Mouse (Mus musculus) left cerebral cortex, adult 8-10 months (tissue): ENCODE data around the gene Prrt2. TPM values are rescaled to one million over a fixed set of nuclear protein-coding genes. Genes with fewer than 3 reads are reported as not detected.

Source experiments
- DNase-seq, 2 experiments: peaks; one replicate each; pipeline ENCODE4 v3.0.0; 2022; ENCODE audit warnings: low spot score in 2 of 2
- total RNA-seq, 4 experiments: library from RNA; stranded (reverse); gene quantifications; 2 replicates each; pipeline ENCODE4 v1.2.4; 2022

The Prrt2 gene
- total RNA-seq, 4 experiments from 2014 or later = 191 to 225 (median 213) TPM

DNA sequence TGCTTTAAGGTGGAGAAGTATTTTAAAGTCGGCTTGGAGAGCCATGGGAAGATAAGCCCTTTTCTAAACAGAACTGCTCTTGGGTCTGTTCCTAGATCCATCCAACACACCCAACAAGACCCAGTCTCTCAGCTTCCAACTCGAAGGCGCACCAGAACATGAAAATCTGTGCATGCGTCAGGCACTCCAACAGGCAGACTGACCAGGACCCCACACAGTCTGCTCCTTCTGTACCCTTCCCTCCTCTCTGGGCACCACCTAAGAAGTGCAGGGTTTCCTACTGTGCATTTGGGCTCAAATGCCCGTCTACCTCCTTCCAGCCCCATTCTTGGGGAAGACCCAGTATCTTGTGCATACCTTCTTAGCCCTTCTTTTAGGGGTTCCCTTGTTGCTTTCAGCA, 520 bp downstream of the Prrt2 start:
- DNase-seq = peak in 1 of 2 experiments; percentile 27

GRCm38 (mm10) chr7:127020031-127020430, 980 bp downstream of the Prrt2 start:
- DNase-seq = peak in 1 of 2 experiments; percentile 15

DNA sequence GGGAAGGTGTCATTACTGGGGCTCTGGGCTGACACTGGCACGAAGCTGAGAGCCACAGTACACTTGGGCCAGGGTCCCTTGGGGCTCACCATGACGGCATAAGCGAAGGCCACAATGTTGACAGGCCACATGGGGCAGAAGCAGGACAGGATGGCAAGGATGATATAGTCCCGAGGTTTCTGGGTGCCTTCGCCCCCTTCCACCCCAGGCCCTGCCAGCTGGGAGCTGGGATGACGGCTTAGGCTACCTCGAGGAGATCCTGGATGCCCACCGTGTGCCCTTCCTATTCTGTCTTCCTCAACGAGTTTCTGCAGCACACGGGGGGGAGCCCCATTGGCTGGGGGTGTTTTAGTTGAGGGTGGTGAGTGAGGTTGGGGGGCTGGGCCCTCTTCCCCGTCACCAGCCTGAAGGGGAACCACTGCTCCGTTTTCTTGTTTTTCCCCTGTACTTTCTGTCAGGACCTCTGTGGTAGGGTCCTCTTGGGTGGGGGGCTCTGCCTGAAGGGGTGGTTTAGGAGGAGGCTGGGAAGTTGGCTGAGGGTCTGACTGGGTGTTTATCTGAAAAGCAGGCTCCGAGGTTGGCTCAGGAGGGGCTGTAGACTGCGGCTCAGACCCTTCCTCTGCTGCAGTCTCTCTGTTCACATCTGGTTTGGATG, 1.6 kb downstream of the Prrt2 start:
- no peak for DNase-seq

GRCm38 (mm10) chr7:127018416-127019305, 2.4 kb downstream of the Prrt2 start:
- peak in 1 of 2 experiments; percentile 22 for DNase-seq

DNA sequence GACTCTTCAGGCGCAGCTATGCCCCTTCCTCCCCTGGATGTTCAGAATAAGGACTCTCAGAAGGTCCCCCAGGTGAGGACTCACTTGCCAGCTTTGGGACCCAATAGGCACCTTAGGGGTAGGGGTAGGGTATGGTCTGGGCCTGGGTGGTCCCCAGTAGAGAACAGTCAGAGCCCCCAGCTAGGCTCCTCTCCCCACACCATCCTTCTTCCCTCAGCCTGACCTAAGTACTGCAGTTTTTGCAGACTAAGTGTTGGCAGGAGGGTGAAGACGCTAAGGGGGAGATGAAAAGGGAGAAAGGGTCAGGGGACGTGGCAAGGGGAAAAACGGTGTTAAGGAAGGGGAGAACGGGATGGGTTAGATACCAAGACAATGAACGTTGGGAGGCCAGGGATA, 3.1 kb downstream of the Prrt2 start:
- DNase-seq = no peak

DNA sequence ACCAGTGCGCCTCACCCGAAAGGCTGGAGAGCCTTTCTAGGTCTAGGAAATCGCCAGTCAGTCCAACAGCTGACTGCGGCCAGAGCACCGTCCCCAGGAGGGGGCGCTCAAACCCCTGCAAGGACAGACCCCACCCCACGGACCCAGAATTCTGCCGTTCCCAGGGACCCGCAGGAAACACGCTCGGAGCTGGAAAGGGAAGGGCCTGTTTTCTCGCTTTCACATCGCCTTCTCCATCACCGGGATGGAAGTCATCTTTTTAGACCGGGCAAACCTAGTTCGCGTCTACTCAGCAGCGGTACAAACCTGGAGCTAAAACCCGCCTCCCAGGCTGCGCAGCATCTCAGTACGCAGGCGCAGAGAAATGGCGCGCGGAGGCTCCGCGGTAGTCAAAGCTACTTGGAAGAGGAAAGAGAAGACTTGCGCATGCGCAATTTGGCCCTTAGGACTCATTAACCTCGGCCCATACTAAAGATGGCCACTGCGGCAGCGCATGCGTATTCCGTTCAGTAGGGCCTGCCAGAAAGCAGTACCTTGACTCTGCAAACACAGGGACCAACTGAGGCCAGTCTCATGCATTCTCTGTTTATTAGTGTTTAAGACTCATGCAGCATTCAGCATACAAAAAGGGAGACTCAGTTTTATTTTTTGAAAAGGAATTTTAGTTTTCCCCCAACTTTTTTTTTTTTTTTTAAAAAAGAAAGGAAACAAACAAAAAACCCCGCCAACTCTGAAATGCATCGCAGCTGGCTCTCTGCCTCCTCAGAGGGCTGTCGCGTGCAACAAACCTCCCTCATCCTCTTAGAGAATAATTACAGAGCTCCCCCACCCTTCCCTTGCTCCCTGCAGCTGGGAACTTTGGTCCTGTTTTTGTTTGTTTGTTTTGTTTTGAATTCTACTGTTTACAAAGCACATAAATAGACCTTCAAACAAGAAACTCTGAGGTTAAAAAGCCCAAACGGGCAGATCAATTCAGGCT, 3.8 kb downstream of the Prrt2 start, which contains the start of gene Pagr1a:
Gene Pagr1a, minus strand, starts transcription at position 382 of the 979 bp plus-strand sequence.
- peak; percentile 94 to 97 for DNase-seq

- DNase-seq = no peak
These were observed 4.5 kb downstream of the Prrt2 start for GRCm38 (mm10) chr7:127016486-127016938.

- DNase-seq = no peak
These were observed 4.7 kb downstream of the Prrt2 start, which contains the start of gene Pagr1b for GRCm38 (mm10) chr7:127016481-127016485. Pagr1b (minus strand) TSS chr7:127016484.

GRCm38 (mm10) chr7:127016081-127016480, 4.9 kb downstream of the Prrt2 start:
- DNase-seq = no peak

GRCm38 (mm10) chr7:127014993-127015392, 6.0 kb downstream of the Prrt2 start:
- no peak for DNase-seq

DNA sequence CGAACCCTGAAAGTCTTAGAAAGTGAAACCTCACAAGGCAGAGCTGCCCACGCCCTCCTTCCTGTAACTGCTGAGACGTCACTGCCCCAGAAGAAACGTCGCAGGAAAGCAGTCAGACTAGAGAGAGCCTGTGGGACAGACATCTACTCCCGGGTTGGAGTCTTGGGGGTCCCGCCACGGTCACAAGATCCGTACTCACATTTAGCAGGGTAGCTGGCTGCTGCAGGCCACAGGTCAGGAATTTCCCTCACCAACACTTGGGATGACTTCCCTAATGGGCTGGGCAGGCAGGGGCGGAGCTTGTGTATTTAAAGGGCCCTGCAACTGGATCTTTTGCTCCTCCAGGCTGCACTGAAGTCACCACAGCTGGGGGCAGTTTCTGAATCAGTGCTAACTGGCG, 6.7 kb downstream of the Prrt2 start, which contains the start of gene Mvp:
Gene Mvp, minus strand, starts transcription at position 302 of the 400 bp plus-strand sequence.
- peak in 1 of 2 experiments; percentile 16 for DNase-seq

DNA sequence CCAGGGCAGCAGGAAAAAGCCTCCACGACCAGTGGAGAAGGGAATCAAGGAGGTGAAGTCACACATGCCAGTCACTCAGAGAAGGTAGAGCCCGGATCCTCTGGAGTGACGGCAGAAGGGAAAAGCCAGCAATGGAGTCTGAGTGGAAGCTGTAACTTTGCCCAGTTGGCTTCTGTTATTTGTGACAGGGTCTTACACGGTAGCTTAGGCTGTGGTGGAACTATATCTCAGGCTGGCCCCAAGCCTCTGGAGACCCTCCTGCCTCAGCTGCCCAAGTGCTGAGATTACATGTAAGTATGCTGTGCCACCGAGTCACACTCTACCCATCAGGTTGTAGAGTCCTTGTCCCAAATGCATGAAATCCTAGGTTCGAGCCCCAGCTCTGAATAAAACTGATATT, 7.6 kb downstream of the Prrt2 start:
- DNase-seq = no peak

- no peak for DNase-seq
These were observed 8.2 kb downstream of the Prrt2 start for GRCm38 (mm10) chr7:127012845-127013244.

DNA sequence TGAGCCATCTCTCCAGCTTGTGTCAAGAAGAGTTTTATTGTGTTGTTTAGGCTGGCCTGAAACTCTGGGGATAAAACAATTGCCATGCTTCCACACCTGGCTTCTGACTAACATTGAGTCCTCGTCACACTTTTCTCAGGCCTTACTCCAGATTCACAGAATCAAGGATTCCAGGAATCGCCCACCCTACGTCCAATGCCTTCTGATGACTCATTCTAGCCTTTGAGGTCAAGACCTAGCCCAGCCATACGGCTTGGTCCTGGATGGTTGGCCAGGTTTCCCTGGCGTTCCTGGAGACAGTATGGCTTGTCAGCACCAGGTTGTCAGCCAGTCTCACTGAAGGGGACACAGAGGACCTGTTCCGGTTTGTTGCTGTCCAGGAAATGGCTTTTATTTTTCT, 8.6 kb downstream of the Prrt2 start:
- no peak for DNase-seq

DNA sequence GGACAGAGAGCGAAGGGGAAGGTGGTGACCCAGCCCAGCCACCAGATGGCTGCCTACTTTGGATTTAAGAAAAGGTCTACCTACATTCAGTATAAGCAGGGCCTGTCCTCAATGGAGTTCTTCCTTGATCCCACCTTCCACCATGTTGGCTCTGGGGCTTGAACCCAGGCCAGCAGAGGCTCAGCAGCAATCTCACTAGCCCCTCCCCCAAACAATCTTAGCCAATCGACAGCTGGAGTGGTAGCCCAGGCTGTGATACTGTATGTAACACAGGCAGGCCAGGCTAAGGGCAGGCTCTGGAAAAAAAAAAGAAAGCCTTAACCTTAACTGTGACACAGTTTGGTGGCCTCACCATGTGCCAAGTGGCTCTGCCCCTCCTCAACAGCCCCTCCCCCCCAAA, 9.3 kb downstream of the Prrt2 start:
- no peak for DNase-seq

DNA sequence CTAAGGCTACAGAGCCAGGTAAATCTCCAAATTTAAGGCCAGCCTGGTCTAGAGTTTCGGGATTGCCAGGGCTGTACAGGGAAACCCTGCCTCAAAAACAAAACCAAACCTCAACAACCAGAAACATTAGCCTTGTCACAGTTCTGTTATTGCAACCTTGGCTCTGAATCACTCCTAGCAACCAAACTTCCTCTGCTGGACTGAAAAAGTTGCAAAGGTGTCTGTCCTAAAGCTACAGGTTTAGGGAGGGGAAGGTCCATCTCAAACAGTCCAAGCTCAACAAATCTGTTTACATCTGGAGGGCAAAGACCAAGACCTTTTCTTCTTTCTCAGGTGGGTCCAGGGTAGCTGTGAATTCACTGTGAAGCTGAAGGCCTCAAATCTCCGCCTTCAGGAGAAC, 10.0 kb downstream of the Prrt2 start:
- DNase-seq = no peak

- DNase-seq = no peak
These were observed 11.5 kb downstream of the Prrt2 start for GRCm38 (mm10) chr7:127009307-127010085.

- peak in 1 of 2 experiments; percentile 87 for DNase-seq
These were observed 12.6 kb downstream of the Prrt2 start for GRCm38 (mm10) chr7:127008239-127009019.

DNA sequence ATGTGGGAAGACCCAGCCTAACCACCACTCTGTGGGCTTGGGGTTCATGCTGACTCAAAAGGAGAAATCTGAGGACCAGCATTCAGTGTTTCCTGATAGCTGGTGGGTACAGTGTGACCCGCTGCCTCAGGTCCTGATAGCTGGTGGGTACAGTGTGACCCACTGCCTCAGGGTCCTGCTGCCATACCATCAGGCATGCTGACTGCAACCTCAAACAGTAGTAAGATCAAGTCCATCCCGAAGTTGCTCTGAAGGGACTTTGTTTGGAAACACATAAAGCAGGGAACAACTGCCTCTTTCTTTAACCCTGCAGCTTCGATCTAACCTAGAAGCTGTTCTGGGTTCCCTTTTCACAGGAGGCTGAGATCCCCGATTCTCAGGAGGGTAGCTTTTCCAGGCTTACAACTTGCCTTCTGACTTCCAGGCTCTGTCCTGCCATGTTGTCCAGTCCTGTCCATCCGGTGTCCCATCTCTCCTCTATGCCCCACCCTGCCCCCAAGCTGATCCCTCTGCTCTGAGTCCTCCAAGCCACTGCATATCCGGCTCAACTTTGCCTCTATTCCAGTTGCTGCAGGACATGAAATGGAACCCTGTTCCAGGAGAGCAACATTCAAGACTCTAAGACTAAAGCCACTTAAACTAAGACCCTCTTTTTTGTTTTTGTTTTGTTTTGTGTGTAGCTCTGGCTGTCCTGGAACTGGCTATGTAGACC, 13.5 kb downstream of the Prrt2 start:
- DNase-seq = no peak
